Mouse (Mus musculus) ovary, postnatal 10 days (tissue): Measurements from ENCODE around the gene Brinp2.

Source experiments
- DNase-seq: peaks from one replicate; pipeline ENCODE4 v3.0.0; 2022; ENCODE audit warnings: low spot score

The Brinp2 gene

GRCm38 (mm10) chr1:158356051-158356461 is at the start of gene Brinp2:
Gene Brinp2, minus strand, starts transcription at chr1:158356326.
- peak; percentile 29 for DNase-seq

DNA sequence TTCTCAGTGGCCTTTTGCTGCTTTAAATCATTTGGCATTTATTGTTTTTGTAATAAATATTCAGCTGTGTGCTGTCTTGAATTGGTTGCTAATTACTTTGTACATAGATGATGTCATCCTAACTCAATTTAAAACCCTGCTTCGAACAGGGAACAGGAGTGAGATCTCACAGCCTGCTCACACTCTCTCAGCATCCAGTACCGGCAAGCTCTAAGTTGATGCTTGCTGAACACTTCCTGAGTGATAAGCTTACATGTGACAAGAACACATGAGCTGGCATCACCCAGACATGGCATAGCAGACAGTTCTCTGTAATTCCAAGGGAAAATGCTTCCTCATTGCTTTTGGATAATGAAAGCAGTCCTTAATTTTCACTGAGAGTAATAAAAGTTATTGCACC is 44.8 kb upstream of the Brinp2 start:
- no peak for DNase-seq

DNA sequence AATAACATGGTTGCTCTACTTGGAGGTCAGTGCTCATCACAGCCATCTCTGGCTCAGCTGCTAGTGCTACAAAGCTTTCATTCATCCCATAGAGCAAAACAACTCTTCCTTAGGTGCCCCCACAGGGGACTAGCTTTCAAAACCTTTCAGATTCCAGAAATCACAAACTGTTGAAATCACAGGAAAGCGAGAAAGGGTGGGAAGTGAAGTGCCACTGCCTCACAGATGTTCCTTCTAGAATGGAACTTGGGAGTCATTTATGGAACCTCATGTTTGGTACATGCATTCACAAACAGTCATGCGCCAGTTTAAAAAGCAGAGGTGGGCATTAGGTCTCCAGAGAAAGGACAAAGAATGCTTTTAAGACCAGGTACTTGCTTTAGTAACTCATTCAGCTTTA is 40.9 kb upstream of the Brinp2 start:
- DNase-seq = no peak

GRCm38 (mm10) chr1:158390693-158391092 is 34.6 kb upstream of the Brinp2 start:
- no peak for DNase-seq

GRCm38 (mm10) chr1:158388995-158389394 is 32.9 kb upstream of the Brinp2 start:
- DNase-seq = no peak

- no peak for DNase-seq
These were observed 30.7 kb upstream of the Brinp2 start for GRCm38 (mm10) chr1:158386781-158387180.

DNA sequence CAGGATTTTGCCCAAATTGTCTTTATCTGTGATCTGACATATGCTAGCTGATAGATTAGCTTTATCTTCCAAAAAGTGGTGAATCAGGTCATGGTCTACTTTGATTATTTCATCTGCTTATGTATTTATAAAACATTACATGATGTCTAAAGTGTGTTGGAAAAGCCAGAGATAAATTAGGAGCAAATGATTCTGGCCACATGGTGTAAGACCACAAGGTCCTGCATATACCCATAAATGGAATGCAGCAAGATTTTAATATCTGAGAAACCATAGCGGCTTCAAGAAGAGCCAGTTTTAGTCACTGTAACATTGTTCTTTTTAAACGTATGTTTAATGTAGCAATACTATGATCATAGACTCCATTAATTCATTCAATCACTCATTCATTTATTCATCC is 29.2 kb upstream of the Brinp2 start:
- DNase-seq = no peak

GRCm38 (mm10) chr1:158383210-158383609 is 27.1 kb upstream of the Brinp2 start:
- no peak for DNase-seq

DNA sequence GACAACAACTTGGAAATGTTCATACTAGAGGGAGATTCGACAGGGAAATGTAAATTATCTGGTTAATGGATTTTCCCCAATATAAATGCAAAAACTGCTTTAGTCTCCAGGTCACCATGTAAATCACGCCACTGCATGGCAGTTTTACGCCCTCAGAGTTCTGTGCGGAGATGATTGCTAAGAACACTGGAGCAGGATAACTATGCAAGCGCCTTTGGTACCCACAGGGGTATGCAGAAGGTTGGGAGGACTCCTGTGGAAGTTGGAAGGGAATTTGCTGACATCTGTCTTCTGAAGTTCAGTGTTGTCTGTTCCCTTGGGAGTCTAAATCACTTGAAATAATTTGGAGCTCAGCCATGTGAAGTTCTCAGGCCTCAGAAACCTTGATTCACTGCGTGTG is 26.2 kb upstream of the Brinp2 start:
- DNase-seq = no peak

DNA sequence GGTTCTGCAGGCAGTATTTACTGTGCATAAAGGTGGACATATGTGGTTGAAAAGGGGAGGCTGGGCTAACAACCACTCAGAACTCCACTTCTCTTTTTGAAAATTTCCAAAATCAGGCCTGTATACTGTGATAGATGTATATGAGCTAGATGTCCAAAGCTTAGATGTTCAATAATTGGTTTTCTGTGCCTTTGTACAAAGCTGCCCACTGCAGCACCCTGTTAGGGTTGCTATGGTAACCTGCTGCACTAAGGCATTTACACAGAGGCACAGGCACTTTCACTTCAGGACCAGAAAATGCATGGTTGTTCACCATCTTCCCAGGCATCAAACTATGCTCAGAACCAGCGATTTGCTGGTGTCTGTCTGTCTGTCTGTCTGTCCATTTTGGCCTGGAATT is 8.3 kb upstream of the Brinp2 start:
- DNase-seq = no peak

- no peak for DNase-seq
These were observed 6.4 kb upstream of the Brinp2 start for GRCm38 (mm10) chr1:158362292-158363101.

DNA sequence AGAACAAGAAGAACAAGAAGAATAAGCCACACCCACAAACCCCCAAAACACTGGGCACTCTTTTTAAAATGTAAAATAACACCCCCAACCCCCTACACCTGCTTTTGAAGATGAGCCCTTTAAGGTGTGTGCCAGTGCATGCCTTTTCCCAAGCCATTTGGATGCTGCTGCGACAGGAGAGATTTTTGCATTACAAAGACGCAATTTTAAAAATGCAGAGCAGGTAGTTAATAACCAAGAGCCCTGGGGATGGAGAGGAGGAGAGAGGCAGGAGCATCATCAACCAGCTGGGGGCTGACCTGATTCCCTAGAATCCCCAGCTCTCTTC is 5.8 kb upstream of the Brinp2 start, which contains the start of gene Astn1:
Gene Astn1 (plus strand): TSS at position 310 of the 328 bp plus-strand sequence.
- DNase-seq = no peak

DNA sequence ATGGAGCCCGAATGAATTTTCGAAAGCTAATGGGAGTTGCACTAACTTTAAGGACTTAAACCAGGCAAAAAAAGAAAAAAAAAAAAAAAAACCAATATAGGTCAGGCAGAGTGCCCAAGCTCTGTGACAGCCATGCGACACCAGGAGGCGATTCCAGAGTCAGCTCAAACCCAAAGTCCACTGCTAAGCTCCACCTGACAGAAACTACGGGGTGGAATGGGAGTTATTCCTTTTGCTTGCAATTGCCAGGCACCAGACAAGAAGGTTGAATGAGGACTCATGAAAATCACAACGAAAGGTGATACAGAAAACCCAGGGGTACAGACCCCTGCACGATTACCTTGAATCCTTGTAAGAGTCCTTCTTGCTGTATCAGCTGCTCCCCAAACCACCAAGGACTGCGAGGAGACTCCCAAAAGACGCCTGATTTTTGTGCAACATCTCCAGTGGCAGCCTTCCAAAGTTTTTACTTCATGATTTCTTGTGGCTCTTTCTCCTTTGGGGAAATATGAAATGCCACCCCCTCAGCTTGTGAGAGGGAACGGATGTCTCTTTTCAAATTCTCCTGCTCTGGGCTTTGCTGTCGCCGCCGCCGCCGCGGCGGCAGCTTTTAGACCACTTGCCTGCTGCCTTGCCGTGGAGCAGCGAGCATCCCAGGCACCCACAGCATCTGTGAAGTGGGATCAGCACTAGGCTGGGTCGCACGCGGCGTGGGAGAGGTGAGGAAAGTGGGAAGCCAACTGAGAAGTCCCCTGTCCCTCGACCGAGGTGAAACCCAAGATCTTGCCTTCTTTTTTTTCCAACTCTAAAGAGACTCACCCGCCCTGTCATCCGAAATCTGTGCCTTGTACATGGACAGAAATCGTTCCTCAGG is 712 bp downstream of the Brinp2 start:
- DNase-seq = no peak

- no peak for DNase-seq
These were observed 2.3 kb downstream of the Brinp2 start for GRCm38 (mm10) chr1:158353656-158354371.

- no peak for DNase-seq
These were observed 12.8 kb downstream of the Brinp2 start for GRCm38 (mm10) chr1:158343243-158343714.

DNA sequence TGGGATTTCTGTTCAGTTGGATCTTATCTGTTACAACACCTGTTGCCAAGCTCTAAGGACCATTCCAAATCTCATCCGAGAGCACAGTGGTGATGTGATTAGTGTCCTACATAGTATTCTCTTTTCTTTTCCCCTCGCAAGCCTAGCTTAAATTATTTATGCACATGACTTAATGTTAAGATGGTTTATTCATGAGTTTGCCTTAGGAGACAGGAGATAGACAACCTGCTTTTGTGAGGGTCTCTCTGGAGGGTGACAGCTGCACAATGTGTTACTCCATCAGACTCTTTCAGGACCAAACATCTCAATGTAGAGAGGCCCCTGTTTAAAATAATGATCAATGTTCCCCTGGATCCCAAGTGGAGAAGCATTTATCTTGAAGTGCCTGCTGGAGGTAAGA is 27.3 kb downstream of the Brinp2 start:
- no peak for DNase-seq

GRCm38 (mm10) chr1:158328126-158328525 is 28.0 kb downstream of the Brinp2 start:
- no peak for DNase-seq

- no peak for DNase-seq
These were observed 32.8 kb downstream of the Brinp2 start for GRCm38 (mm10) chr1:158323325-158323724.

- DNase-seq = no peak
These were observed 45.5 kb downstream of the Brinp2 start for GRCm38 (mm10) chr1:158310426-158311156.

- no peak for DNase-seq
These were observed 59.1 kb downstream of the Brinp2 start for GRCm38 (mm10) chr1:158297042-158297441.

DNA sequence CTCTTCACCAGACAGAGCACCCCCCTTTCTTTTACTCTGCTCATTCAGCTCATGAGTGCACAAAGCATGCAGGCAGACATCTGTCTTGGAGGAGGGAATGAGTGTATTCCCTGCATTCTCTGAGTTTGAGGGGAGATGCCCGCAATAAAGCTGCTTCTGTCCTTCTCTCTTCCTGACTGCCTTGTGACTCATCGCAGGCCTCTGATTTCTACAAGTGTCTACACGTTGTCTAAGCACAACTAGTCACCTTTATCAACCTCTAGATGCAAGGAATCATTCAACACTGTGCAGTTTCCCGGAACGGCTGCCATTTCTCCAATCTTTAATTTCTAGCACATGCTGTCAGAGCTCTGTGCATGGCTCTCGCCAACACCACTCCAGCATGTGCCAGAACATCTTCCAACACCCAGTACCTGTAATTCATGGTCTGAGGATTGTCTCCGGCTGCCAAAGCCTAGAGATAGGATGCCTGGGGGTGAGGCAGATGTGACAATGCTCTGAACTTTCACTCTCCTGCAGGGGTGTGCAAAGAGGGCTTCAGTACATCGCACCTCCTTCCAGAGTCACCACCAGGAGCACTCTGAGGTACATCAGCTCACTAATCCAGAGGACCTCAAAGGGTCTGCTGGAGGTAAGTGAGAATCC is 59.7 kb downstream of the Brinp2 start:
- no peak for DNase-seq
